Mouse (Mus musculus): ENCODE data around the gene Syne2.

Syne2 gene

DNA sequence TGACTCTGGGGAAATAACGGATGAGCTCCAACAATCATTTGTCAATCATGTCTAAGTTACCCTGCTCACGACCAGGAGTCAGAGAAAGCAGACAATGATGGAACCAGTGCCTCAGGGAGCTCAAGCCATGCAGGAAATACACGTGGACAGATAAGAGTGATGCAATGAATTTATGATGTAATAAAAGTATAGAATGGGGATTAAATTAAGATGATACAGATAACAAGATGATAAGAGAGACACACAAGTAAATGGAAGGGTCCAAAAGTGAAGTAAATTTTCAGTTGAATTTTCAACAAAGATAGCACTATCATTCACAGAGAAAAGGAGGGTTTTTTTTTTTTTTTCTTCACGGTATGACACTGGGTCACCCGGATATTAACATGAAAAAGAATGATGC lies 231.4 kb downstream of the Syne2 start:
- no peak for DNase-seq (ENCODE audit: low spot score)

DNA sequence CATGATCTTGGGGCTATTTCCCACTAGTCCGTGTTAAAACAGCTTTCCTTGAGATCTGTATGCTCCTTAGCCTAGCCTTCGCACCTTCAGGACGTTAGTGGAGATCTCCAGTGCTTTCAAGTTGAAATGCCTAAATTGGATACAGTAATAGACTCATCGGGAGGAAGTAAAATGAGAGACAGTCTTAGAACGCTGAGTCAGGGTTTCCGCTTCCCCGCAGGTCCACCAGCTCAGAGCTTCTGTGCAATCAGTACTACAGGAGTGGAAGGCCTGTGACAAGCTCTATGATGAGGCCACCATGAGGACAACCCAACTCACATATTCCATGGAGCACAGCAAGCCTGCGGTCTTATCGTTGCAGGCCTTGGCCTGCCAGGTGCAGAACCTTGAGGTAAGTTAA lies 233.9 kb downstream of the Syne2 start:
- DNase-seq (ENCODE audit: low spot score) = no peak

DNA sequence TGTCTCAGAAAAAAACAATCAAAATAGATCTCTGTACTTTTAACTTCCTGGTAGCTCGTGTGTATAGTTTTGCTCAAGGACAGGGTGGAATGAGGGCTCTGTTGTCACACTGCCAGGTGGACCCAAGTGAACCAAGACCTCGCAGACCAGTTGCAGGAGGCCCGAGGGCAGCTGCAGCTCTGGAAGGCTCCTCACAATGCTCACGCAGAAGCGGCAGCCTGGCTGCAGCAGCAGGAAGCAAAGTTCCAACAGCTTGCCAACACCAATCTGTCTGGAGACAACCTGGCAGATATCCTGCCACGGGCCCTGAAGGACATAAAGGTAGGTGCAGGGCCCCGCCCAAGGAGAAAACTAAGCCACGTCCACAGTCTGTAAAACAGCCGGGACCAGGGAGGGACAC lies 236.7 kb downstream of the Syne2 start:
- no peak for DNase-seq (ENCODE audit: low spot score)

DNA sequence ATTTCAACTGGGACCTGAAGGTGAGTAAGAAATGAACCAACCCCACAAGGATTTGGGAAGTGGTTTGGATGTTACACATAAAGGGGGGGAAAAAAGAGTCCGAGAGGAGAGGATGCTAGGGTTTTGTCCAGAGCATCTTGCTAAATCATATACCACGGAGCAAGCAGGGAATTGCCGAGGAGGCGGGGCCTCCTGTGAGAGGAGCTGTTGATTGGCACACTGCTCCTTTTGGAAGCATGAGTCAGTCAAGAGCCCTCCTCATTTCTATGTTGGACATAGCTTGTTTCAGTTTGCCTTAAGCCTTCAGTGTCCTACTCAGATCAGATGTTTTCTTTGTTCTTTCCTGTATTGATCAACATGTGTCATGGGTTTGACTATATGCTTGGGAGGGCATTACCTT lies 245.1 kb downstream of the Syne2 start:
- DNase-seq (ENCODE audit: low spot score) = no peak

DNA sequence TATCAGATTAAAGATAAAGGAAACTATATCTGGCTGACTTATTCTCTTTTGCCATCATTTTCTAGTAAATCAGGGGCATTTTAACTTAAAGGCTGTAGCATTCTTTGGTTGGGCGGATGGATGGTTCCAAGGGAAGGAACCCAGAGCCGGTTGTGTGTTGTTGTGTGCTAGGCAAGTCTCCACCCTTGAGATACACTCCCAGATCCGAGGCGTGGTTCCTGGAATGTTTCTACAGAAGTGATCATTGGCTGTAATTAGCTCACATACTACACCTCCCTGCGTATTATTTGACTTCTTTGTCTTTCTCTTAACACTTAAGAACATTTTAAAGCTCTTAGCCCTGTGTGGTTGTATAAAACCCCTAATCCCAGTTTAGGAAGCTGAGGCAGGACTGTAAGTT lies 252.5 kb downstream of the Syne2 start:
- DNase-seq (ENCODE audit: low spot score) = no peak

DNA sequence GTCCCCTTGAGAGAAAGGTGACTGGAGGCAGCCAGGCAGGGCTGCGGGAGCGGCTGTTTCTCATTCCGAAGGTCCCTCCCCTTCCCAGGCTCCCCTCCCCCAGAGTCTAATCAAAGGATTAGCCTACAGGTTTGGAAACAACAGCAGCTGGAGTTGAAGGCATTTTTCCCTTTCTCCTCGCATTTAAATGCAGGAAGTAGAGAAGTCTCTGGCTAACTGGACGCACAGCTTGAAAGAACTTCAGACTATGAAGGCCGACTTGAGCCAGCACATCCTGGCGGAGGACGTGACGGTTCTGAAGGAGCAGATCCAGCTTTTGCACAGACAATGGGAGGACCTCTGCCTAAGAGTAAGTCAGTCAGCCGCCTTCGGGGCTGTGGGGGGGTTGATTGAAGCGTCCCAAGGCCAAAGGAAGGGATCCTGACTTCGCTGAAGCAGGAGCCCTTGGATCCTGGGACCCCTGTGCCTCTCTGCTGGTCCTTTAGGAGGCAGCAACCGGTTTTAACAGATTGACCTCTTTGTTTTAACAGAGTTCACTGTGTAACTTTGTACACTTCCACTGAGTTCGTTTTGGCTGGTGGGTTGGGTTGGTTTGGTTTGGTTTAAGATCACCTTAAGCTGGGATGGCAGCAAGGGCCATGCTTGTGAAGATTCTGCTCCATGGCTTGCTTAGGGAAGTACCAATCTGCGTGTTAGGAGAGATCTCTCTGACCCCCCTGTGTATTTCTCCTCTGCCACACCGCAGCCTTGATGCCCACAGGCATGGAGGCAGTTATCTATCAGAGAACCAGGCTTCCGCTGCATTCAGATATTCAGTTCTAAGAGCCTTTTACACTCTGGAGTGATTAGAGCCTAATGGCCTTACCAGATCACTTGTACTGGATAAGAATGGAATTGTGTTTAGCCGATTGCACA lies 254.3 kb downstream of the Syne2 start:
- no peak for DNase-seq (ENCODE audit: low spot score)

DNA sequence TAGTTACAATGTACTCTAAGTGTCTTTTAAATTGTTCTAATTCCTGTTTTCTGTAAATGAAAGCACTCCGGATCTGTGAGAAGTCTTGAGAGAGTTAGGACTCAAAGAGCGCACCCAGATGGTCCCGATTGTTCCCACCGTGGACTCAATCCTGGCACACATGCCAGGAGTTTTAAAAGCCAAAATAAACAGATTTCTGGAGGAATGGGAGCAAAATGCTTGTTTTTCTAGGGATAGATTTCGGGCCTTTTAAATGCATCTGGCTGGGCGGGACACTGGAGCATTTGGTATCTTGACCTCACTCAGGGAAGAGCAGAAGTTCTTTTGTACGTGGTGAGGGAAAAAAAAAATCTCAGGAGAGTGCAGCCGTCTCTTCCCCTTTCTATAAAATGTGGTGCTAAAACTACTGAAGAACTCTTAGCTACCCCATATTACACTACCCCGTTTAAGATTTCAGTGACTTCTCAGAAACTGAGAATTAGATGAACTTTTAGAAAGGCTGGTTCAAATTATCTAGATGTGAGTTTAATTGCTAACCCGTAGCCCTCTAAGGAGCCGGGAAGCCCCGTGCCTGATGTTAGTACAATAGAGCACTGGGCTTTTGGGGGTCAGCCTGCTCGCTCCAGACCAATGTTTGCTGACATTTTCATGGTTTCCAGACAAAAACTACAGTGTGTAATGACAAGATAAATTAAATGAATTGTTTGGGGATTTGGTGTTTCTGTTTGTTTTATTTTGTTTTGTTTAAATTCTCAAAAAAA lies 255.3 kb downstream of the Syne2 start:
- DNase-seq (ENCODE audit: low spot score) = no peak

DNA sequence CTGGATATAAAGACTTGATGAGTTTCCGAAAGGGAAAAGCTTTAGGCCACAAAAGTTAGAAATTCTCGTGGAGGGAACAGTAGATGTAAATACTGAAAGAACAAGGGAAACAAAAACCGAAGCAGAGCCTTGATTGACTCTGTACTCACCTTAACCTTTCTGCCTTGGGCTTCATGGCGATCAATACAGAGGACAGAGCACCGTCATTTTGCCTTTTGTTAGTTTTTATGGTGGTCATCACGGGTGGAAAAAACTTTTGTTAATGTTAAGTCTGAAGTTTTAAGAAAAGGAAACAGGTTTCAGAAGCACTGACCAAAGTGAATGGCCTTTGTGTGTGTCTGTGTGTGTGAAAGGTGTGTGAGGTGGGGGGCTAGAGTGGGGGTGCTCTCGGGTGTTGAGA lies 256.0 kb downstream of the Syne2 start:
- no peak for DNase-seq (ENCODE audit: low spot score)

DNA sequence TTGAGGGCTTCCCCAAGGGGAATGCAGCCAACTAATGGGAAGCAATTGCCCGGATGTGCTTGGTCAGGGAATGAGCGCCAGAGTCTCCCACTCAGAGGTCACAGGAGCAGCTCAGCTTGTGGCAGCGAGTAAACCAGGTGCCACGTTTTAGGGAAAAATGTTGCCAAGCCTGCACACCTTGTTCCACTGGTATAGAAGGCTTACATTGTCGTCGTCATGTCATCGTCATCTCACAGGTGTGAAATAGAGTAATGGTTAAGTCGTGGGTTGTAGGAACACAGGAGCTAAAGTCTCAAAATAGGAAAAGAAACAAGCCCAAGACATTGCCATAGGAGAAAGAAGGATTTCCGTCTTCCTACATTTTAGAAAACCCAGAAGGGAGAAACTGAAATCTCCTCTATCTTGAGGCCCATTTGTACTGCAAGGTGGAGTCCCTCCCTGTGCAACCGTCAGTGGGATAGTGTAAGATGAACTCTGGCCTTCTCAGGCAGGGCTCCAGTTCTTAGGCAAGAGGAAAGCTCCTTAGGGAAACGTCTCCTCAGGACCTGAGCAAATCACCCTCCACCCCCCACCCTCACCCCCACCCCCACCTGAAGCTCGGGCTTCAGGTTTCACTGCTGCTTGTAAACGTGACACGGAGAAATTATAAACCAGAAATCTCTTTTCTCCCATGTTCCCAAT lies 263.1 kb downstream of the Syne2 start:
- no peak for DNase-seq (ENCODE audit: low spot score)

DNA sequence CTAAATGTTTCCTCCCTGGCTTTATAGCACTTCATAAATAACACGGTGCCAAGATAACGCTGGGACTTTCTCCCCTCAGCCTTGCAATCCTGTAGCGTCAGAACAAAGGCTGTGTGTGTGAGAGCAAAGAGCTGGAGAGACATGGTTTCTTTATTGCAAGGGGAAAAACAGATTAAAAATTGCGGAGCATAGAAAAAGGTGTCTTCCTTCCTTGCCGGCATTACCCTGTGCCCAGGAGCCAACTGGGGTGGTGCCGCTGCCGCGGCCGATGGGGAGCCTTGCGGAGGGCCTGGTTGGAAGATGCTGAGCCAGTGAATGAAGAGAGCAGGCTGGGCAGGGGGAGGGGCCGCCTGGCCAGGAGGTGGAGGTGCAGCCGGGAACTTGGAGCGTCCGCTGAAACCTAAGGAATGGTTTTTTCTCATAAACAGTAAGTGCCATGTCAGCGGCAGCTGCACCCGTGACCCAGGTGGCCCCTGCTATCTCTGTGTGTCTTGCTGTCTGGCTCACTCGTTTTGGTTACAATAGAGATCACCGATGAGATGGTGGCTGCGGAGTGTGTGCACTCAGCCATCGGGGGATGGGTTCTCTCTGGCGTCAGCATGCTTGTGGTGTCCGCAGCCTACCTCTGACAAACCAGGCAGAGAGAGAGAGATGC lies 263.8 kb downstream of the Syne2 start:
- DNase-seq (ENCODE audit: low spot score) = no peak

DNA sequence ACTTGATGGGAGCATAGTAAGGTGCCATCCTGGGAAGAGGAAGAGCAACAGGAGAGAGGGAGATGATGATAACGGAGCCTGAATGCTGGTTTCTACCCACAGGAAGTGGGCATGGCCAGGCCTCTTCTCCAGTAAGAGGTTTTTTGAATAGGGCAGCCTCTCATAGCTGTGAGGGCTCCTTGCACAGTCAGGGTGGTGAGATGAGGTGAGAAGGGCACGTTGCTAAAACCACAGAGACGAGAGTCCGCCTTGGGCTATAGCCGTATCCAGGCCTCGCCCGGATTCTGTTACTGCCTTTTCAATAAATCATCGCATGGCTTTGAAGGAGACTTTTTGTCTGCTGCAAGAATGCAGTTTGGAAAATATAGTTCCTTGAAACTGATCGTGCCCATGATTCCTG lies 267.1 kb downstream of the Syne2 start:
- no peak for DNase-seq (ENCODE audit: low spot score)

DNA sequence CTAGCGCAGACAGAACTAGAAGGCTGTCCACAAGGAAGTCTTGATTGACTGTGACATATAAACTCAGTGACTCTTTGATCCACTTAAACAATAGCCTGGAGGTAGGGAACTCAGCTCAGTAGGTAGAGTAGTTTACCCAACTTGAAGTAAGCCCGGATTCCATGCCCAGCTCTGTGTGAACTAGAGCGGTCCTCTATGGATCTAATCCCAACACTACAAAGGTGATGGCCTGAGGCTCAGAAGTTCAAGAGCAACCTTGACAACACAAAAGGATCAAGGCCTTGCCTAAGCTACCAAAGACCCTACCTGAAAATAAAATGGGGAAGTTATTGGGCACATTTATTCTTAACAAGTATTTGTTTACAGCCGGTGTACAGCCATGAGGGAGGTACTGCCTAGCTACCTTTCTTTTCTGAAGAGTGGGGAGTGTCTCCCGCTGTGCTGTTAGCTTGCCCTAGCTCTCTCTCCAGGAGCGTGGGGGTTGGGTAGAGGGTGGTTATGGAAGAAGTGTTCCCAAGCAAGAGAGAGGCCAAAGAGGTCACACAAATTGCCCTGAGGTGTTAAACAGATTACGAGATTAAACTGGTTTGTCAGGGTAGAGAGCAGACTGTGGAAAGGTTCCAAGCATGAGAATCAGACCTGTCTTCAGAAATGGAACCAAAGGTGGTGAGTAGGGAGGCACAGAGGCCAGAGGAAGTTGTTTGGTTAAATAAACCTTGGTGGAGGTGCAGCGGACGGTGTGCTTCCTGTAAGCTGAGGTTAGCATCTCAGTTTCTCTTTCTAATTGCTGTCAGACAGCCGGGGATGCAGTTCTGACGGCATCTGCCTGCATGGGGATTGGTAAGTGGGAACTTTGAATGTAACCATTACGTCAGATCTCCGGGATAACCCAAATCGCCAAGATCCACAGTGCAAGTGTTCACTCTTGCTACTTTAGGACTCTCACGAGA lies 268.3 kb downstream of the Syne2 start:
- peak; percentile 36 for DNase-seq (ENCODE audit: low spot score)

DNA sequence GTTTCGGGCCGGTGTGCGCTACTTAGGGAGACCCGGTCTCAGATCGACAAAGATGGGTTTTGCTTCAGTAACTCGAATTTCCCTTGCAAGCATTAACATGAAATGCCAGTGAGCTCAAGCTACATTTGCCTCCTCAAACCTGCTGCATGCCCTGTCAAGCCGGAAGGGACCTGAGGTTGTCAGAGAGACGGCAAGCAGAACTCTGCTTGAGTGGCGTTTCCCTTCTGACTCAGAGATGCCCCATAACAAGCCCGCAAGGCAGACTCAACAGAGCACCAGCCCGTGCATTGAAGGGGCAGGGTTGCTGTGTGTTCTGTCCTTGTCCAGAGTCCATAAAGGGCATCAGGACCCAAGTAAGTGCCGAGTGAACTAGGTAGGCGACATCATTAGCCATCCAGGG lies 269.1 kb downstream of the Syne2 start:
- DNase-seq (ENCODE audit: low spot score) = no peak

DNA sequence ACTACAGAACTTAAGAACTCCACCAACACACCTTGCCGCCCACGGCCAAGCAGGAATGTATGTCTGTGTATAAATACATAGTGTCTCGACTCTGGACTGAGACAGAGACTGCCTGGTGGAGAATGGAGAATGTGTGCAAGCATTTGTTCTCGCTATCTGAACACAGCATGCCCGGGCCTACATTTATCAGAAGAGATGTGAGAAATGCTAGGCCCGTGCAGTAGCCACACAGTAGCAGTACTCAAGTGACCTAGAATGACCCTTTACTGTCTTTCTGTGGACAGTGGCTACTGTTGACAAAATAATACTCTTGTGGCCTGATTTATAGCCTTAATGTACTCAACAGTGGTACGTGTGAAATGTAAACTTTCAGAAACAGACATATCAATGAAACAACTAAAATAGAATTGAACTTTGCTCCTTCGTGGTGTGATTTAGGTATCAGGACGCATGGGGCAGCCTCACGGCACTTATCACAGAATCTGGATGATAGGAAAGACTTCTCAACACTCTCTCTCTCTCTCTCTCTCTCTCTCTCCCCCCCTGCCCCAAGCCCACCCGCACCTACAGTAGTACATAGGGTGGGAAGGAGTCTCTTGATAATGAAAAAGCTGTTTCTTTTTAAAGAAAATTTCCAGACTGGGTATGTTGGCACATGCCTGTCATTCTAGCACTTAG lies 275.0 kb downstream of the Syne2 start:
- no peak for DNase-seq (ENCODE audit: low spot score)

DNA sequence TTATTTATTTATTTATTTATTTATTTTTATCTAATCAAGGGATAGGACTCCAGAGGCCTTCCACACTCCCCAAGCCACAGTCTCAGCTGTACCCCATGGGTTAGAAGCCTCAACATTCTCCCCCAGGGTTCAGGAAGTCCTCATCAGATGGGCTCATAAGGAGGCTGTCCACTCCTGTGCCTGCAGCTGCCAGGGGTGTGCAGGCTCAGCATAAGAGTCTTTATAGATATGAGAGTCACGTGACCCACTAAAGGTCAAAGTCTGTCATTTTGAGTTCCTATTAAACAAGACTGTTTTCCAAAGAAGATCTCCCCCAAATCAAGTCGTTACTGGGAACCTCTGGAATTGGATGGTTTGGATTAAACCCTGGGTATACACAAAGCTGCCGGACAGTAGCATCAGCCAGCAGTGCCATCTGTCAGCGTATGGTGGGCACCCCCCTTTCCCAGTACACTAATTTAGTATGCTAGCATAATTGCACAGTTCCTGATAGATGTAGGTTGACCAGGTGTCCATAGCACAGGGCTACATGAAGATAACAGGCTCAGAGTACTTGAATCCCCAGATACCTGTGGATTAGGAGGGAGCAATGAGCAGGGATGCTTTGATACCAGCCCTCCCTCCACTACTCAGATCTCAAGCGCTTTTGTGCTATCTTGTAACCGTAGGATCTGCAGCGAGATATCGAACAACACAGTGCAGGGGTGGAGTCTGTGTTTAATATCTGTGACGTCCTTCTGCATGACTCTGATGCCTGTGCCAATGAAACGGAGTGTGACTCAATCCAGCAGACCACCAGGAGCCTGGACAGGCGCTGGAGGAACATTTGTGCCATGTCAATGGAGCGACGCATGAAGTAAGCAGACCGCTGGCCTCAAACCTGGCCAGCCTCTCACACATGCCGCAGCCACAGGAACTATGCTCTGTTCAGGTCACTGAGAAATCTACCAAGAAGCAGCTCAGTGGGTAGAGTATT lies 276.0 kb downstream of the Syne2 start:
- no peak for DNase-seq (ENCODE audit: low spot score)

DNA sequence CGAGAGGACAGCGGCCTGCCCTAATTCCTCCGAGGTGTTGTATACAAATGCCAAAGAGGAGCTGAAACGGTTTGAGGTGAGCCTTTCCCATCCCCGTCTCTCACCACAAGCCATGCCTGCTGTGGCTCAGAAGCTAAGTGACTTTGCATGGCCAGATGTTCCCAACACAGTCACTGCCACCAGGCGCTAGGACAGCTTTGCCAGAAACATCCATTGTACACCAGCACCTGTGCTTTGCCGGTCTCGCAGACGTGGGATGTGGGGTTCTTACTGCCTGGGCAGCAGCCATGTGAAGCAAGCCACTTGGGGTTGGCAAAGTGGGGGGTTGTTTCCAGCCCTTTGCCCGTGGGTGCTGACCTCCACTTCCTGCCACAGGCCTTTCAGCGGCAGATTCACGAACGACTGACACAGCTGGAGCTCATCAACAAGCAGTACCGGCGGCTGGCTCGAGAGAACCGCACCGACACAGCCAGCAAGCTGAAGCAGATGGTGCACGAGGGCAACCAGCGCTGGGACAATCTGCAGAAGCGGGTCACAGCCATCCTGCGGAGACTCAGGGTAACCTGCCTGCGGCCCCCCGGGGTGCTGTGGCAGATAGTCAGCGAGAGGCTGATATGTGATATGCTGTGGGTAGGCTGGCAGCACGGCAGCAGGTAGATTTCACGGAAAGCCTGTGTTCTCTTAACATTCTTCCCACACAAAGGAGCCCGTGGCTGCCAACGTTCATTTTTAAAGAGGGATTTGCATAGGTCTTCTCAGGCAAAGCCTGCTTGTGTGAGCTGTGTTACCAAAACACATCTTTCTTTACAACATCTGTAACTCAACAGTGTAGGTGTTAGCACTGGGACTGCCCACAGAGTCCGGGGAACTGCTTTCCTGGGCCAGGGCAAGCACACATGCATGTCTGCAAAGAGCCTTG lies 277.4 kb downstream of the Syne2 start:
- DNase-seq (ENCODE audit: low spot score) = peak; percentile 46

DNA sequence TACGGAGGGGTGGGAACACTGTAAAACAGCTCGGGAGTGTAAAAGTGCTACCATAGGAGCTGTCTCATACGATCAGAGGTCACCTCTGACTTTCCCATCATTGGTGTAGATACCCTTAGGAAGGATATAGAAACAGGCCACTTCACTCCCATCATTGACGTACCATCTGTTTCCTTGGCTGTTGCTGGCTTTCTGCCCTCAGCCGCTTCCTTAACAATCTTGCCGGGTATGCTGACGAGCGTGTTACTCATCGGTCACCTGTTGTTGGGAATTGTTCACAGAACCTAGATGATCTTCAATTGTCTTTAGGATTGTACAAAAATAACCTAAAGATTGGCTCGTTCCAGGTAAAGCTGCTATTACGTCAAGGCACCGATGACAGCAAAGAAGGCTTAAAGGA lies 284.7 kb downstream of the Syne2 start:
- DNase-seq (ENCODE audit: low spot score) = no peak
